Mouse (Mus musculus): ENCODE data around the gene Olfr223. TPM values are rescaled to one million over a fixed set of nuclear protein-coding genes. Genes with fewer than 3 reads are reported as not detected.
"Not testable (repeated sequence)": the region's sequence is repeated elsewhere in the genome, so short reads cannot be mapped to it uniquely, and the experiment has no call there.

Olfr223 gene
- polyA plus RNA-seq, 1 experiment from 2014 or later, result not detected

DNA sequence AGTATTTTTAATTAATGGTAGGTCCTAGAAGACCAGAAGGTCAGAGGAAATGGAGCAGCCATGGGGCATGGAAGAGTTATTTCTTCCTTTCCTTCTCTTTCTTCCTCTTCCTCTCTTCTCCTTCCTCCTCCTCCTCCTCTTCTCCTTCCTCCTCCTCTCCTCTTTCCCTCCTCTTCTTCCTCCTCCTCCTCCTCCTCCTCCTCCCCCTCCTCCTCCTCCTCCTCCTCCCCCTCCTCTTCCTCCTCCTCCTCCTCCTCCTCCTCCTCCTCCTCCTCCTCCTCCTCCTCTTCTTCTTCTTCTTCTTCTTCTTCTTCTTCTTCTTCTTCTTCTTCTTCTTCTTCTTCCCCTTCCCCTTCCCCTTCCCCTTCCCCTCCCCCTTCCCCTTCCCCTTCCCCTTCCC is 17.0 kb downstream of the Olfr223 start, which contains the start of gene Olfr222:
Gene Olfr222, minus strand, starts transcription at position 101 of the 400 bp plus-strand sequence.
- H3K4me3 ChIP-seq; H3K9me3 ChIP-seq; H3K27me3 ChIP-seq; ATAC-seq (ENCODE audit: low FRiP score); H3K4me1 ChIP-seq (replicated peaks); H3K4me2 ChIP-seq; H3K36me3 ChIP-seq; H3K27ac ChIP-seq; H3K9ac ChIP-seq: not testable (repeated sequence)

DNA sequence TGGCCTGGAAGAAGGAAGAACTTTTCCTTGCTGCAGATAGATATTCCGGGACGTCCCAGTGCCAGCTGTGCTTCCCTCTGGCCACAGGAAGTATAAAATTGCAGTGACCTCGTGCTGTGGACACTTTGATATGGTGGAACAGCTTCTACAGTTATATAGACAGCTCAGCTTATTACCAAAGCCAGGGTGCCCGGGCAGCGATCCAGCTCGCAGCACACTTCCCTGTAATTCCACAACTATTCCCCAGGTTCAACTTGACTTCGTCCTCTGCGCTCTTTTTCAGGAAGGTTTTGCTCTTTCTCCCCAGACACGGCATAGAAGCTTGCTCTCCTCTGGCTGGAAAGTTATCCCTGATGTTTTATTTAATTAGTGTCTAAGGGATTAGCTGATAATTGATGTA is 17.4 kb downstream of the Olfr223 start:
- Histone ChIP-seq H3K4me3 (no peak overlapping the region), H3K27ac (no peak overlapping the region), H3K4me1 (replicated peaks) (no peaks in the 10 kb centered on the region), H3K9me3 (no peaks in the 10 kb centered on the region), H3K4me2 (no peak overlapping the region), H3K27me3 (0 out of 2 replicates have a peak, but pooled peaks cover 8% of the 10 kb centered on the region), H3K36me3 (no peaks in the 10 kb centered on the region), H3K9ac (no peak overlapping the region)
- WGBS, result 74% methylated on average over 9 of the region's 9 CpGs
- ATAC-seq (ENCODE audit: low FRiP score), result no peak

DNA sequence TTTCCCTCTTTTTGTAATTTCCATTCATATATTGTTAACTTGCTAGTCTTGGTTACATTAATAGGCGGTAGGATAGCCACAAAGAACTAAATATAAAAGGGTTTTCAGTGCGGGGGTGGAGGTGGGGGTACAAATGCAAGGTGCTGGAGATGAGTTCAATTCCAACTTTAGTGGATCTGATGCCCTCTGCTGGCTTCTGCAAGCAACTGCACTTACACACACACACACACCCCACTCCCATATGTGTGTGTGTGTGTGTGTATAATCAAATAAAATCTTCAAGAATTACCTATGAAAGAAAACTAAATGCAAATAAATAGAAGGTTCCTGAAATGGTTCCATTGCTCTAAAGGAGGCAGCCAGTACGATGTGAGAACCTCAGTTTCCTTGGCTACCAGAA is 23.8 kb downstream of the Olfr223 start:
- 0 out of 2 replicates have a peak, but pooled peaks cover 8% of the 10 kb centered on the region for H3K27me3 ChIP-seq
- H3K4me3 ChIP-seq, result no peak overlapping the region
- no peak for ATAC-seq (ENCODE audit: low FRiP score)
- no peak overlapping the region for H3K9ac ChIP-seq
- H3K4me2 ChIP-seq, result no peak overlapping the region
- no peaks in the 10 kb centered on the region for H3K36me3 ChIP-seq
- H3K27ac ChIP-seq, result no peak overlapping the region
- H3K9me3 ChIP-seq, result no peaks in the 10 kb centered on the region
- no peaks in the 10 kb centered on the region for H3K4me1 ChIP-seq (replicated peaks)
- WGBS, result 62% methylated on average over 3 of the region's 3 CpGs

DNA sequence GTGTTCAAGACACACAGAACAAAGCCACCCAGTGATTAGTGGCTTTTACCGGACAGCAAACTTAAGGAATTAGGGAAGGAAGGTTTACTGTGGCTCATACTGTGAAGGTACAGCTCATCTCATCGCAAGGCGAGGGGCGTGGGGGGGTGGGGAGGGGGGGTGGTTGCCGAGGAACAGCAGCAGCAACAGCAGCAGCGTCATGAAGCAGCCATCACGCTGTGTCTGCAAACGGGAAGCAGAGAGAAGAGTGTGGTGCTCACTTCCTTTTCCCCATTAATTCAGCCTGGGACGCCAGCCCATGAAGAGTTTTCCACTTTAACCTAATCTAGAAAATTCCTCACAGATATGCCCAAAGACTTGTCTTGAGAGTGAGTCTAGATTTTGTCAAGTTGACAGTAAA is 30.3 kb downstream of the Olfr223 start:
- Histone ChIP-seq H3K9ac (no peak overlapping the region), H3K27me3 (no peaks in the 10 kb centered on the region), H3K4me3 (no peak overlapping the region), H3K4me1 (replicated peaks) (no peaks in the 10 kb centered on the region), H3K27ac (no peak overlapping the region), H3K9me3 (no peaks in the 10 kb centered on the region), H3K36me3 (no peaks in the 10 kb centered on the region), H3K4me2 (no peak overlapping the region)
- 67% methylated on average over 9 of the region's 9 CpGs for WGBS
- ATAC-seq (ENCODE audit: low FRiP score), result no peak

DNA sequence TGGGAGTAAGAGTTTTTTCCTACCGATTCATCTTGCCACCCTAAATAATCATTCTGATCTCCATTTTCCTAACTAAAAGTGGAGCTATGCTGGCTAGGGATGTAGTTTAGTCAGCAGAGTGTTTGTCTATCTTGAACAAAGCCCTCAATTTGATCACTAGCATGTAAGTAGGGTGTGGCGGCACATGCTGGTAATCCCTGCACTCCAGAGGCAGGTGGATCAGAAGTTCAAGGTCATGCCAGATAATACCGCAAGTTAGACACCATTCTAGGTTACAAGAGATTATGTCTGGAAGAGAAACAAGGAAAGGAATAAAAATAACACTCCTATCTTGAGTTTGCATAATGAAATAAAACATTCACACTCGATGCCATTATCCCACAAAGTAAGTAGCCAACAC is 30.8 kb downstream of the Olfr223 start:
- Histone ChIP-seq H3K9ac (no peak overlapping the region), H3K9me3 (no peaks in the 10 kb centered on the region), H3K4me3 (no peak overlapping the region), H3K4me1 (replicated peaks) (no peaks in the 10 kb centered on the region), H3K27me3 (no peaks in the 10 kb centered on the region), H3K27ac (no peak overlapping the region), H3K4me2 (no peak overlapping the region), H3K36me3 (no peaks in the 10 kb centered on the region)
- 97% methylated on average over 4 of the region's 4 CpGs for WGBS
- ATAC-seq (ENCODE audit: low FRiP score), result no peak

DNA sequence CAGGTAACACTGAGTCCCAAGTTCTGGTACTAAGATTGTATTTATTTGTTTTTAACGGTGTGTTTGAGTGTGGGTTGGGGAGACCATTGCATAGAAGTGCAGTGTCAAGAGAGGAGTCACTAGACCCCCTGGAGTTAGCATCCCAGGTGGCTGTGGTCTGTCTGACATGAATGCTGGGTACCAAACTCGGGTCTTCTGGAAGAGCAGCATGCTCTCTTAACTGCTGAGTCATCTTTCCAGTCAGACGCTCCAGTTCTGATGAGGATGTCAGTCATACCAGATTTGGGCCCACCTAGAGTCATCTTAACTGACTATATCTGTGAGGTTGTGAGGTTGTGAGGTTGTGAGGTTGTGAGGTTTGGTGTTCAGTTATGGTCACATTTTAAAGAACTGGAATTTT is 32.2 kb downstream of the Olfr223 start:
- WGBS, result 77% methylated on average over 3 of the region's 3 CpGs
- Histone ChIP-seq H3K36me3 (no peaks in the 10 kb centered on the region), H3K4me3 (no peak overlapping the region), H3K9ac (no peak overlapping the region), H3K27me3 (no peaks in the 10 kb centered on the region), H3K4me2 (no peak overlapping the region), H3K9me3 (no peaks in the 10 kb centered on the region), H3K27ac (no peak overlapping the region), H3K4me1 (replicated peaks) (no peaks in the 10 kb centered on the region)
- no peak for ATAC-seq (ENCODE audit: low FRiP score)

DNA sequence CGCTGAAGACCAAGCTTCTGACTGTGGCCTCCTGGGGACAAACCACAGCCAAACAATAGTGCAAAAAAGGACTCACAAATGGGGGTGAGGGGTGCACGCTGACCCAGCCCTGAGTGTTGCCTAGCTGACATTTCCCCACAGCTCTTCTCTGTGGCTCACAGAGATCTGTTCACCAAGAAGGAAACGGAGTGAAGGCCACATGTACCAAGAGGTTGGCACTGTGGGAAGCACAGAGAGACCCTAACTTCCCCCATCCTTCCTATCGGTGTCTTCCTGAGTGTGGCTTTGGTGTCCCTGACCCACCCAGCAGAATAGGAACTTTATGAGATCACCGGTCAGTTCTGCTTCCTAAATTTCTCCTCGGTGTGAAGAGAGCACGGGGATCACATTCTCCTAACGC is 38.6 kb downstream of the Olfr223 start:
- Histone ChIP-seq H3K9ac (no peak overlapping the region), H3K4me1 (replicated peaks) (no peaks in the 10 kb centered on the region), H3K27me3 (no peaks in the 10 kb centered on the region), H3K4me3 (no peak overlapping the region), H3K36me3 (no peaks in the 10 kb centered on the region), H3K9me3 (no peaks in the 10 kb centered on the region), H3K4me2 (no peak overlapping the region), H3K27ac (no peak overlapping the region)
- ATAC-seq (ENCODE audit: low FRiP score), result no peak
- 75% methylated on average over 8 of the region's 8 CpGs for WGBS

DNA sequence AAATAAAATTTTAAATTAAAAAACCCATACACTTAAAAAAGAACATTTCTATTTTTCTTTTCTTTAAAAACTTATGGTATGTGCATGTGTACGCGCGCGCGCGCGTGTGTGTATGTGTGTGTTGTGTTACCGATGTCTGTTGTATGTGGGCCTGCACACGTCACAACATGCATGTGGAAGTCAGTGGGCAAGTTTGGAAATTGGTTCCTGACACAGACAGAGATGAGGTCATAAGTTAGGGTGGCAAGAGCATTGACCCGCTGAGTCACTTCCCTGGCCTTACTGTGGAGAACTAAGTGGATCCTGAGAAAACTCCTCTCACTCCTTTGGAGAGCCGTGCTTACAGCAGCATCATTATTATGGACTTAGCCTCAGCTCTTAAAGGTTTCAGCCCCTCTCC is 39.0 kb downstream of the Olfr223 start:
- no peaks in the 10 kb centered on the region for H3K27me3 ChIP-seq

DNA sequence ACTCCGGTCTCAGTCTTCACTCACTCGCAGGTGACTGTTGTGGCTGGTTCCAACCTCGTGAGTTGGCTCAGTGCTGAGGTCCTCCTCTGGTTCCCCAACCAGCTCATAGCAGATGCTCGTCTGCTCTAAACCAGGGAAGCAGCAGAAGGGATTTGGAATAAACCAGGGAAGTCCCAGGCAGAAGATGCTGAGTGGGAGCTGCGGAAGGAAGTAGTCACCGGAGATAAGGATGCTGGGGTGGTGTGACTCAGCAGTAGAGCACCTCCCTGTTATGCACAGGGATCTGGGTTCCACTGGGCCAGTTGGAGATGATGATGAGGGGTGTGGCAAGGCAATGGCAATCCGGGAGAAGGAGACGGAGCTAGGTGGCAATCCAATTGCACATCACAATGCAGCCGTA is 49.1 kb downstream of the Olfr223 start:
- WGBS, result 89% methylated on average over 9 of the region's 9 CpGs
- Histone ChIP-seq H3K27me3 (no peaks in the 10 kb centered on the region), H3K36me3 (no peaks in the 10 kb centered on the region), H3K9me3 (no peaks in the 10 kb centered on the region), H3K4me1 (replicated peaks) (0 out of 2 replicates have a peak, but pooled peaks cover 4% of the 10 kb centered on the region), H3K9ac (no peak overlapping the region), H3K4me2 (no peak overlapping the region), H3K4me3 (no peak overlapping the region), H3K27ac (no peak overlapping the region)
- no peak for ATAC-seq (ENCODE audit: low FRiP score)

More for the DNA sequence above, 39.0 kb downstream of the Olfr223 start:
- no peak overlapping the region for H3K27ac ChIP-seq
- no peak overlapping the region for H3K4me2 ChIP-seq
- H3K9ac ChIP-seq, result no peak overlapping the region
- H3K4me3 ChIP-seq, result no peak overlapping the region
- no peaks in the 10 kb centered on the region for H3K4me1 ChIP-seq (replicated peaks)
- no peak for ATAC-seq (ENCODE audit: low FRiP score)
- no peaks in the 10 kb centered on the region for H3K9me3 ChIP-seq
- H3K36me3 ChIP-seq, result no peaks in the 10 kb centered on the region
- WGBS, result 95% methylated on average over 11 of the region's 11 CpGs

DNA sequence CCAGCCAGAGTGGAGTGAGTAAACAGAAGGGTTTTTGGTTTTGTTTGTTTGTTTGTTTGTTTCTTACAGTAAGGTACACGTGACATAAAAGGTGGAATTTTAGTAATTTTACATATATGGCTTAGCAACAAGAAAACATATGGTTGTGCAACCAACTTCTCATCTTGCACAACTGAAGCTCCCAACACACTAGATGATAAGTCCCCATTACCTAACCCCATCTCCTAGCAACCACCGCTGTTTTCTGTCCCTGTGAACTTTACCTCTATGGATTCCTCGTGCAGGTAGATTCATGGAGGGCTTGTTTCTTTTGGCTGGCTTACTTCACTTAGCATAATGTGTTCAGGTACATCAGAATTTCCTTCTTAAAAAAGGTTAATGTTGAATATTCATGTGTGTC is 49.7 kb downstream of the Olfr223 start:
- Histone ChIP-seq H3K9me3 (no peaks in the 10 kb centered on the region), H3K4me2 (no peak overlapping the region), H3K4me1 (replicated peaks) (0 out of 2 replicates have a peak, but pooled peaks cover 4% of the 10 kb centered on the region), H3K9ac (no peak overlapping the region), H3K27me3 (no peaks in the 10 kb centered on the region), H3K27ac (no peak overlapping the region), H3K36me3 (no peaks in the 10 kb centered on the region), H3K4me3 (no peak overlapping the region)
- 90% methylated on average over 3 of the region's 3 CpGs for WGBS
- ATAC-seq (ENCODE audit: low FRiP score), result no peak

DNA sequence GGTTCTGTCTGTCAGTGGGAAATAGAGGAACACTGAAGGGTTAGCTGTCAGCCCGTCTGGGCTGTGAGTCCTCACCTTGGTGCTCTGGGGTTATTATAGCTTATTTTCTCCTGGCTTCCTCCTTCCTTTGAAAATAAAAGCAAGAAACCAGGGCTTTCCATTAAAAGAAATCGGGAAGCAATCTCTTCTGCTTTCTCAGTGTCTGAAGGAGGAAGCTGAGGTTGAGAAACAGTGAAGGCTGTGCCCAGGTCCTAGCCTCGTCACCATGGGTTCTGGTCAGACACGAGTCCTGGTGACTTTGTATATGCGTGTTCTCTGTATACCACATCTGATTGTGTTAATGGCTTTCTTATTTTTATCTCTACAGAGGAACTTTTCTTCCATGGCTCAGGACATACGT is 50.6 kb downstream of the Olfr223 start:
- no peaks in the 10 kb centered on the region for H3K36me3 ChIP-seq
- no peak overlapping the region for H3K27ac ChIP-seq
- H3K9ac ChIP-seq, result no peak overlapping the region
- H3K27me3 ChIP-seq, result no peaks in the 10 kb centered on the region
- H3K9me3 ChIP-seq, result no peaks in the 10 kb centered on the region
- H3K4me2 ChIP-seq, result no peak overlapping the region
- H3K4me3 ChIP-seq, result no peak overlapping the region
- H3K4me1 ChIP-seq (replicated peaks), result 0 out of 2 replicates have a peak, but pooled peaks cover 4% of the 10 kb centered on the region
- no peak for ATAC-seq (ENCODE audit: low FRiP score)
- WGBS, result 87% methylated on average over 6 of the region's 6 CpGs

DNA sequence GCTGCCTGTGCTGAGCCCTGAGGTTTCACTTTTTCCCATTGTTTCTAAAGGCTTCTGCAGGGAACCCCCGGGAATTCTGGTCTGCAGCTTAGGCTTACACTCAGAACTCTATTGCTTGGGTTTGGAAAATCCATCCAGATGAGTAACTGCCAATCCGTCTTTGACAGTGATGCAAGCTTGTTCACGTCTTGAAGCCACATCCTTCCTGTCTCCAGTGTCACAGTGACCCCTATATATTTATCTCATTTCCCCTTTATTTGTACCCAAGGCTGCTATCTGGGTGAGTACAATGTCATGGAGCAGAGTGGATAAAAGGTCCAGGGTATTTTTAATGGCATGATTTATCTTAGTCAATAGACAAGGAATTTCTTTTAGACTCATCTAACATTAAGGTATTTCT is 51.8 kb downstream of the Olfr223 start, which contains the start of gene Nlrp3:
Gene Nlrp3, plus strand, starts transcription at position 245 of the 400 bp plus-strand sequence.
- Histone ChIP-seq H3K4me2 (no peak within 1 kb of the TSS), H3K36me3 (no peaks in the 10 kb centered on the region), H3K27ac (no peak within 1 kb of the TSS), H3K4me1 (replicated peaks) (0 out of 2 replicates have a peak, but pooled peaks cover 4% of the 10 kb centered on the region), H3K4me3 (no peak within 1 kb of the TSS), H3K27me3 (no peaks in the 10 kb centered on the region), H3K9ac (no peak within 1 kb of the TSS), H3K9me3 (no peaks in the 10 kb centered on the region)
- no peak for ATAC-seq (ENCODE audit: low FRiP score)
- 58% methylated on average over 3 of the region's 3 CpGs for WGBS

DNA sequence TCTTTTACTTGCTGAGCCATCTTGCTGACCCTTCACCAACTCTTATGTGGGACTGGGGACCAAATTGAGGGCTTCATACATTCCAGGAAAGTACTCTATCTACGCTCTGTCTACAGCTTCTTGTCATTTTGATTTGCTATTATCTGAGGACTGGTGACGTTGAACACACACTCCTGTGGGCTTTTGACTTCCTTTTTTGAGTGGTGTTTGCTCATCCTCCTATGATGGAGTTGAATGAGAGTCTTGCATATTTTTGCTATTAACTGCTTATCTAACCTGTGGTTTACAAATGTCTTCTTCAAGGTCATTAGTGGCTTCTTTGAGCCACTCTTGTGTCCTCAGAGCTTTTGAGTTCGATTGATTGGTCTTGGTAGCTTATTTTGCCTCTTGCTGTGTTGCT is 53.0 kb downstream of the Olfr223 start:
- Histone ChIP-seq H3K27me3 (no peaks in the 10 kb centered on the region), H3K4me3 (no peak overlapping the region), H3K4me2 (no peak overlapping the region), H3K4me1 (replicated peaks) (0 out of 2 replicates have a peak, but pooled peaks cover 4% of the 10 kb centered on the region), H3K9ac (no peak overlapping the region), H3K36me3 (no peaks in the 10 kb centered on the region), H3K27ac (no peak overlapping the region), H3K9me3 (no peaks in the 10 kb centered on the region)
- 81% methylated on average over 3 of the region's 3 CpGs for WGBS
- ATAC-seq (ENCODE audit: low FRiP score), result no peak

Data from hindbrain, embryonic 13.5 days (tissue).